Mouse (Mus musculus) G1E (cell line): ENCODE measurements at regions not wholly inside any gene's neighbourhood (a gene's known extent, or its start where the extent isn't known, plus 50 kb on each side); places are given as distances from the start of the nearest gene placed in this dataset.

ENCODE experiments used
- ATAC-seq: 2 replicates; pipeline ENCODE4 v1.8.0; 2016; ENCODE audit warnings: mild to moderate bottlenecking; ENCODE audit not compliant: insufficient number of reproducible peaks, poor library complexity, low FRiP score, severe bottlenecking; ENCODE audit errors: extremely low read depth
- DNase-seq: peaks from one replicate; pipeline ENCODE4 v3.0.0; 2012; ENCODE audit warnings: low spot score
- H3K27me3 ChIP-seq: 2 replicates; pipeline ENCODE4 v1.6.1; 2012; ENCODE audit warnings: mild to moderate bottlenecking, low read length, inconsistent platforms; ENCODE audit not compliant: insufficient read depth
- H3K36me3 ChIP-seq: replicated peaks from 2 replicates; pipeline ENCODE3; 2012; ENCODE audit warnings: mild to moderate bottlenecking, inconsistent platforms
- H3K4me1 ChIP-seq: 2 replicates; pipeline ENCODE4 v1.6.1; 2012; ENCODE audit warnings: low read depth, low read length, inconsistent platforms, mixed read lengths; ENCODE audit not compliant: insufficient read depth
- H3K4me3 ChIP-seq: 2 replicates; pipeline ENCODE4 v1.5.1; 2012; ENCODE audit warnings: low read depth, mild to moderate bottlenecking, inconsistent platforms, low read length, moderate library complexity, mixed read lengths
- H3K9me3 ChIP-seq: replicated peaks from 2 replicates; pipeline ENCODE4 v1.6.1; 2012; ENCODE audit warnings: inconsistent platforms
- CTCF ChIP-seq: IDR thresholded peaks from 2 replicates; pipeline ENCODE4 v1.5.1; 2012; ENCODE audit warnings: low read depth, low read length, inconsistent platforms, mixed read lengths
- GATA1 ChIP-seq: IDR thresholded peaks from 2 replicates; pipeline ENCODE4 v1.6.1; 2012; ENCODE audit warnings: borderline replicate concordance, low read length, inconsistent platforms, mixed read lengths
- GATA2 ChIP-seq: IDR thresholded peaks from 2 replicates; pipeline ENCODE4 v1.6.1; 2012; ENCODE audit warnings: low read depth, low read length, inconsistent platforms, borderline replicate concordance
- POLR2AphosphoS5 ChIP-seq: IDR thresholded peaks from 2 replicates; pipeline ENCODE4 v1.6.1; 2012; ENCODE audit warnings: low read depth, low read length, inconsistent platforms; ENCODE audit not compliant: insufficient replicate concordance
- TAL1 ChIP-seq: conservative IDR thresholded peaks from 2 replicates; pipeline ENCODE4 v1.6.1; 2012; ENCODE audit warnings: low read depth, low read length, inconsistent platforms, mixed read lengths

DNA sequence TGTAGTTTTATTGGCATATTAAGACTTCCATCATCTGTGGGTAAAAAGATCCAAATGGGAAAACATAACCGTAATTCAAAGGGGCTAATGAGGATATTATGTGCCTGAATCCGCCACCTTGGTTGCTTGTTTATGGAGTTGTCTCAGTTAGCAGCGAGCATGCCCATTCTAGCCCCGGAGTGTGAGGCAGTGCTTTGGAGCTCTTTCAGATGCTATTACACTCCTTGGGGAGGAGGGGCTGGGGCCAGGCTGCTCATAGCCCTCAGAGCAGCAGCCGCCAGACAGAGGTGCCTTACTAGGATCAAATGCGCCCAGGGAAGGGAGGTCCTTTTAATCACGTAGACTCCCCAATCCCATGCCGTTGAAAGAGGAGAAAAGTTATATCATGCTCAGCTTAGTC is 60.9 kb upstream of the Msx2 start:
- no peak for ATAC-seq
- no peak for DNase-seq
- no peaks in the 10 kb centered on the region for H3K27me3 ChIP-seq
- H3K9me3 ChIP-seq = peaks cover 70% of the 10 kb centered on the region
- no peaks in the 10 kb centered on the region for H3K36me3 ChIP-seq
- no peak overlapping the region for H3K4me3 ChIP-seq
- TF ChIP-seq TAL1 = no peak
- no peak for TF ChIP-seq GATA1
- no peak for TF ChIP-seq GATA2
- TF ChIP-seq POLR2AphosphoS5 = no peak
- no peak for TF ChIP-seq CTCF
- H3K4me1 ChIP-seq = no peaks in the 10 kb centered on the region

DNA sequence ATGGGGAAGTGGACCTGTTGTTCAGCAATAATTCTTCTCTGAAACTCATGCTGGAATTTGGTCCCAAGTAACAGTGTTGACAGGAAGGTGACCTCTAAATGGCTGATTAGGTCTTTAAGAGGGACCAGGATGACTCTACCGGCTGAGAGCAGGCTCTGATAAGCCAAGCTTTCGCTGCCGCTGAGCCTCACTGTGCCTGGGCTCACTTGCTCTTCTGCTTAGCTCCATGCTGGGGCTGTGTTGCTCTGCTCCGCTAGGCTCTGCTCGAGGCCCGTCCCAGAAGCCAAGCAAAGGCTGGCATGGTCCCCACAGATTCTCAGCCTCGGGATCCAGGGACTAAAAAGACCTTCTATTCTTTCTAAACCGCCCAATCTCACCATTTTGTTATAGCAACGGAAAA is 54.0 kb upstream of the Msx2 start:
- DNase-seq (no peak), ATAC-seq (no peak)
- H3K27me3 ChIP-seq = no peaks in the 10 kb centered on the region
- H3K9me3 ChIP-seq = peaks cover 73% of the 10 kb centered on the region
- H3K36me3 ChIP-seq = no peaks in the 10 kb centered on the region
- H3K4me3 ChIP-seq = no peak overlapping the region
- TF ChIP-seq TAL1 = no peak
- TF ChIP-seq GATA1 = no peak
- TF ChIP-seq POLR2AphosphoS5 = no peak
- no peak for TF ChIP-seq CTCF
- no peak for TF ChIP-seq GATA2
- no peaks in the 10 kb centered on the region for H3K4me1 ChIP-seq

DNA sequence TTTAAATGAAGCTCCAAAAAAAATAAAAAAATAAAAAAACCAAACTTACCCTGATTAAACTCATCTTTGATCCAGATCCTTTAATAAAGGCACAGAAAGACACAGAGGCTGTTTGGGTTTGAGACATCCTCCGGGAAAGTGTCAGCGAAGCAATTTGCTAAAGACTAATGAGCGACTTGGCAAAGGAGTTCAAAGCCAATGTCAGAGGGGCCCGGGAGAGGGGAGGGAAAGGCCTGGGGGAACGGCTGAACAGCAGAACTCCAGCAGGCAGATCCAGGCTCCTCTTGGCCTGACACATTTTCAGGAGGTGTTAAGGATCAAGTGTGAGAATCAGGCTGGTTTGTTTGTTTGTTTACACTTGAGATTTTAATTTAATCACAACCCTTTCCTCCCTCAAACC is 49.9 kb upstream of the Msx2 start:
- H3K27me3 ChIP-seq = no peaks in the 10 kb centered on the region
- no peak overlapping the region for H3K4me3 ChIP-seq
- DNase-seq (no peak), ATAC-seq (no peak)
- H3K9me3 ChIP-seq = peaks cover 69% of the 10 kb centered on the region
- TF ChIP-seq CTCF (no peak), GATA1 (no peak), POLR2AphosphoS5 (no peak), GATA2 (no peak), TAL1 (no peak)
- no peaks in the 10 kb centered on the region for H3K4me1 ChIP-seq
- no peaks in the 10 kb centered on the region for H3K36me3 ChIP-seq
